Mouse (Mus musculus) lung, postnatal 36 days (tissue): ENCODE measurements around the gene Pigm.

Experiments
- DNase-seq: peaks from one replicate; pipeline ENCODE4 v3.0.0; 2022; ENCODE audit warnings: mixed read lengths

Gene Pigm

GRCm38 (mm10) chr1:172414231-172414585 lies 37.9 kb downstream of the Pigm start:
- DNase-seq, result no peak

GRCm38 (mm10) chr1:172415061-172415460 lies 38.7 kb downstream of the Pigm start:
- no peak for DNase-seq

DNA sequence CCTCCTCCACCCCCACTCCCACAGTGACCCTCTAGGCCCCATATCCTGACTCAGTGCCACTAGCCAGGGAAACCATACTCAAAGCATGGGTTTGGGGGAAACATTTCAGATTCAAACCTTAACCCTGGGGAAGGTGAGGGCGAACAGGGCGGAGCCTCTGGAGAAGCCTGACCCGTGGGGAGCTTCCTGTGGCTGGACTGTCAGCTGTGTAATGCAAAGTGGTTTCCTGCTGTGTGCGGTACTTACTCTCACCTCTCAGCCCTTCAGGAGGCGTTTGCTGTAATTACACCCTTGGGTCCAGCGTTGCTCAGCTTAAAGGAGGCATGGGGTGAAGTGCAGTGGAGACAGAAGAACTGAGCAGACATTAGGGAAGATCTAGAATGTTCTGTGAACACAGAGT lies 41.8 kb downstream of the Pigm start:
- DNase-seq, result no peak

DNA sequence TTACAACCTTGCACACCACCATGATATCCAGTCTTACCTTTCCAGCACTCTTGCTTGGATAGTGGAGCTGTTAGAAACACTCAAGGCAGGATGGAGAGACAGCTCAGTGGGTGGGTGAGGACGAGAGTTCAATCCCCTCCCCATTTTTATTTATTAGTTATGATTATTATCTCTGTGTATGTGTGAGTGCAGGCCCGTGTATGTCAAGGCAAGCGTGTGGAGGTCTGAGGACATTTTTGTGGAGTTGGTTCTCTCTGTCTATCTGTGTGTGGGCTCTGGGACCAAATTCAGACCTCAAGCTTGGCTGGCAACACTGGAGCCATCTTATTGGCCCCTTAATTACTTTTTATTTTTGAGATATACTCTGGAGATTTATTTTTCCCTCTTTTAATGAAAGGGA lies 42.3 kb downstream of the Pigm start:
- DNase-seq, result no peak

DNA sequence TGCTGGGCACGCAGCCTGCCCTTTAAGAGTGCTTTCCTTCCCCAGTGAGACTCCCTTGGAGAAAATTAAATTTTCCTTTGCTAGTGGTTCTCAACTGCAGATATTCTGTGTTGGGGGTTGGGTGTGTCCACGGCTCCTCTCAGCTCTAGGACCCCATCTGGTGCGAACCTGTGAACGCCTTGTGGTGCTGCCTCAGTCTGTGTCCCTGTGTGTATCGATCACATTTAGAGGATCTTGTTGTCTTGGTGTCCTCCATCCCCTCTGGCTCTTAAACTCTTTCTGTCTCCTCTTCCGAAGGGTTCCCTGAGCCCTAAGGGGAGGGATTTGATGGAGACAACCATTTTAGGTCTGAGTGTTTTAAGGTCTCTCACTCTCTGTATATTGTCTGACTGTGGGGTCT lies 43.8 kb downstream of the Pigm start:
- no peak for DNase-seq

DNA sequence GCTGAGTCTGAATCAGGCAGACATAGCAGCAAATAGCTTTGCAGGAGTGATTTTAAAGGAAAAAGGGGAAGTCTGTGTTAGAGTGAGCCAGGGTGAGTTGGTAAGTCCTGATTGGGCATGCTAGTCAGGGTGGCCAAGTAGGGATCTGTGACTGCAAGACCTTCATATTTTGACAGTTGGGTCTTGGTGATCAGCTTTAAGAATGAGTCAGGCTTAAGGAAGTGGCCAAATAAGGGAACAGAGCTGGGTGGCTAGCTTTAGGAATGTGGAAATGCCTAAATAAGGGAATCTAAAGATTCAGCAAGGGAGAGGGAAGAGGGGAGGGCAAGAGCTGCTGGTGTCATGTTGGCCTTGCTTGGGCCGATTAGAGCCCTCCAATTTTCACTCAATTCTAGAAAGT lies 47.0 kb downstream of the Pigm start:
- DNase-seq, result peak; percentile 42

DNA sequence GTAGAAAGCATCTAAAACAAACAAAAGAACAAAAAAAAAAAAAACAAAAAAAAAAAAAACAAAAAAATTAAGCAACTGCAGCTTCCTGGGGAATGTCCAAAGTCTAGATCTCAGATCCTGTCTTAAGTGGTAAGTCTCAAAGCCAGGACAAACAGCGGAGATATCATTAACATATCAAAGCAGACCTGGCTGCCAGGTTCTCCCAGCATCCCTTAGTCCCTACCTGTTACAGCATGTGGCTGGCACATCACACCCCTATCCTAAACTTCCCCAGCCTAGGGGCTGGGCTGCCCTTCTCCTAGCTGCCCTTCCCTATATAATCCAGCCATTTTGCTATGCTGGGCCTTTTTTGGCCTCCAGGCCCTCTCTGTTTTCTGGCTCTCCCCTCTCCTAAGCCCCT lies 50.1 kb downstream of the Pigm start:
- no peak for DNase-seq

DNA sequence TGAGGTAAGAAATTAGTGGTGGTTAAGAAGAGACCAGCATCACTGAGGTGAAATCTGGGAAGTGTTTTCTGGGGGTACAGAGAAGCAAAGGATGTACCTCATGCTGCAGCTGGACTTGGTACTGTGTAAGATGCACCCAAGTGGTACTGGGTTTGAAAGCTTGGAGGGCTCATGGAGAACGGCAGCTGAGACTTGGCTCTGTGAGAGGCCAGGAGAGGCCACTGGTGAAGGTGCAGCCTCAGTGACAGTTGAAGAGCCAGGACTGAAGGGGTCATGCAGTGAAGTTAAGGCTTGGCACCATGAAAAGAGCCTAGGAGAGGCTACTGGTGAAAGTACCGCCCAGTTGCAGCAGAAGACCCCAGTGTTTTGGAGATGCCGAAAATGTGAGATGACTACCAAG lies 51.5 kb downstream of the Pigm start:
- DNase-seq, result no peak

DNA sequence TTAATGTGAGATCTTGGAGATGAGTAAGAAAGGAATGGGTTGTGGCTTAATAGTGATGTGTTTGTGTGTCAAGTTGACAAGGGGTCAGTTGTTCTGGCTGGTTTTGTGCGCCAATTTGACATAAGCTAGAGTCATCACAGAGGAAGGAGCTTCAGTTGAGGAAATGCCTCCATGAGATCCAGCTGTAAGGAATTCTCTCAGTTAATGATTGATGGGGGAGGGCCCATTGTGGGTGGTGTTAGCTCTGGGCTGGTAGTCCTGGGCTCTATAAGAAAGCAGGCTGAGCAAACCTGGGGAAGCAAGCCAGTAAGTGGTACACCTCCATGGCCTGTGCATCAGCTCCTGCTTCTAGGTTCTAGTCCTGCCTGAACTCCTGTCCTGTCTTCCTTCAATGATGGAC lies 52.3 kb downstream of the Pigm start:
- no peak for DNase-seq

GRCm38 (mm10) chr1:172430731-172431220 lies 54.4 kb downstream of the Pigm start:
- no peak for DNase-seq

GRCm38 (mm10) chr1:172431836-172432586 lies 55.7 kb downstream of the Pigm start:
- peak; percentile 58 for DNase-seq

- DNase-seq, result no peak
These were observed 56.2 kb downstream of the Pigm start for GRCm38 (mm10) chr1:172432587-172432955.

GRCm38 (mm10) chr1:172433012-172433850 lies 56.9 kb downstream of the Pigm start:
- DNase-seq, result no peak
